Mouse (Mus musculus): ENCODE measurements around the gene Adprh. TPM values are rescaled to one million over a fixed set of nuclear protein-coding genes. Genes with fewer than 3 reads are reported as not detected.
A peak's percentile ranks its signal among the peaks of the same experiment; 100 is the strongest.

Gene Adprh
- polyA plus RNA-seq, 1 experiment from 2014 or later, result 28.8 TPM

DNA sequence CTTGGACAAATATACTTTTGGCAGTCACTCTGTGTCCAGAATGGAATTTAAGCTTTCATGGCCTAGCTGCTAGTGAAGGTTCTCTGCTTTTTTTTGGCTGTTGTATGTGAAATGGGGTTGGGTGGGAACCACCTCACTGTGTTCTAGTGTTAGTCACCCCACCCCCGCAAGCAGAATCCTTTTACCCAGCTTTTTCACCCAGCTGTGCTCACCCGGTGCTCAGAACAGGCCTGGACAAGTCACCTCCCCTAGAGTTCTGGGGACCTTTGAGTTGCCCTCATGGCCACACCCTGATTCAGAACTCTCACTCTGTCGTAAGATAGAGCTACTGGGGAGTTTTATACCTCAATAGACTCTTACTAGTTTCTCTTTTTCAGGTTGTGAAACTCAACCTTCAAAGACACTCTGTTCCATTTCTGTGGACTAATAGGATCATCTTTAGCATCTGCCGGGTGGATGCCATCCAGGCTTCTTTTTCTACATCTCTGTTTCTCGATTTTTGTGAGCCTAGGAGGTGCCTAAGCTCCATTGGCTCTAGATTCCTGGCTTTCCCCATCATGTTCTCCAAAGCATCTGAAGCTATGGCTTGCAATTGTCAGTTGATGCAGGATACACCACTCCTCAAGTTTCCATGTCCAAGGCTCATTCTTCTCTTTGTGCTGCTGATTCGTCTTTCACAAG, 6.2 kb upstream of the Adprh start:
- no peaks in the 10 kb centered on the region for H3K36me3 ChIP-seq (ENCODE audit: control insufficient read depth, insufficient read depth)
- H3K4me3 ChIP-seq (ENCODE audit: low read depth, low read length), result no peak overlapping the region
- no peak for ATAC-seq (ENCODE audit: low read depth)
- H3K27me3 ChIP-seq (ENCODE audit: control insufficient read depth, insufficient read depth, low read depth, low read length), result no peaks in the 10 kb centered on the region
- H3K27ac ChIP-seq (ENCODE audit: low read length), result no peak overlapping the region
- no peaks in the 10 kb centered on the region for H3K9me3 ChIP-seq (replicated peaks; ENCODE audit: control insufficient read depth, low read length)
- H3K4me2 ChIP-seq (ENCODE audit: low read depth, low read length), result no peak overlapping the region
- H3K9ac ChIP-seq (ENCODE audit: low read depth, low read length), result no peak overlapping the region
- peaks cover 7% of the 10 kb centered on the region for H3K4me1 ChIP-seq (ENCODE audit: control insufficient read depth, low read depth, low read length)
- WGBS (ENCODE audit: insufficient replicate concordance), result 47% methylated on average over 6 of the region's 6 CpGs

DNA sequence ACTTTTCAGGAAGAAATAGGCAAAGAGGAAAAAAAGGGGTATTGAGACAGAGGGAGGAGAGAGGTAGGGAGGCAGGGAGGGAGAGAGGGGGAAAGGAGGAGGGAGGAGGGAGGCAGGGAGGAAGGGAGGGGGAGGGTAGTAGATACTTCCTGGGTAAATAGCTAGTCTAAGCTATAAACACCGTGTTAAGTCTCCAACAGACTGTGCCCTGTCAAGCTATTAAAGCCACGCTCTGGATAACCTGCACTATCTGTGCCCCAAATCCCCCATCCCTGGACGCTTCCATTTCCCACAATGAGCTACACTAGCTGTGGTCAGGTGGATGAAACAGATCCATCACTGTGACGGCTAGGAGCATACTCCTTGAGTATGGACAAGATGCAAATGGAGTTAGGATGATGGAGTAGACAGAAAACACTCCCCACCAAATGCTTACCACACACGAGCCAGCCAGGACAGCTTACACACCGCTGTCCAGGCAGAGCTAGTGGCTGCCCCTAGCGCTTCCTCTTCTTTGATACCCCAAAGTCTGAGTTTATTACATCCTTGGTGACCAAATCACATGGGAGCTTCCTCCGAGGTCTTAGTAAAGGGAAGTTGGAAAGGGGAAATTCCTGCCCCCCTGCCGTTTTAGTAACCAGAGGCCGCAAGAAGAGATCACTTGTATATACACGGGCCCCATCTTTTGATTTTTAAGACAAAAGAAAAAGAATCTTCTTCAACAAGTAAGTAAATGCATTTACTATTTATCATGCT, 4.5 kb upstream of the Adprh start:
- Histone ChIP-seq H3K27me3 (ENCODE audit: control insufficient read depth, insufficient read depth, low read depth, low read length) (no peaks in the 10 kb centered on the region), H3K9ac (ENCODE audit: low read depth, low read length) (no peak overlapping the region), H3K9me3 (replicated peaks; ENCODE audit: control insufficient read depth, low read length) (no peaks in the 10 kb centered on the region), H3K4me3 (ENCODE audit: low read depth, low read length) (no peak overlapping the region), H3K36me3 (ENCODE audit: control insufficient read depth, insufficient read depth) (no peaks in the 10 kb centered on the region), H3K27ac (ENCODE audit: low read length) (no peak overlapping the region), H3K4me1 (ENCODE audit: control insufficient read depth, low read depth, low read length) (peaks cover 11% of the 10 kb centered on the region), H3K4me2 (ENCODE audit: low read depth, low read length) (no peak overlapping the region)
- 31% methylated on average over 11 of the region's 11 CpGs for WGBS (ENCODE audit: insufficient replicate concordance)
- no peak for ATAC-seq (ENCODE audit: low read depth)

DNA sequence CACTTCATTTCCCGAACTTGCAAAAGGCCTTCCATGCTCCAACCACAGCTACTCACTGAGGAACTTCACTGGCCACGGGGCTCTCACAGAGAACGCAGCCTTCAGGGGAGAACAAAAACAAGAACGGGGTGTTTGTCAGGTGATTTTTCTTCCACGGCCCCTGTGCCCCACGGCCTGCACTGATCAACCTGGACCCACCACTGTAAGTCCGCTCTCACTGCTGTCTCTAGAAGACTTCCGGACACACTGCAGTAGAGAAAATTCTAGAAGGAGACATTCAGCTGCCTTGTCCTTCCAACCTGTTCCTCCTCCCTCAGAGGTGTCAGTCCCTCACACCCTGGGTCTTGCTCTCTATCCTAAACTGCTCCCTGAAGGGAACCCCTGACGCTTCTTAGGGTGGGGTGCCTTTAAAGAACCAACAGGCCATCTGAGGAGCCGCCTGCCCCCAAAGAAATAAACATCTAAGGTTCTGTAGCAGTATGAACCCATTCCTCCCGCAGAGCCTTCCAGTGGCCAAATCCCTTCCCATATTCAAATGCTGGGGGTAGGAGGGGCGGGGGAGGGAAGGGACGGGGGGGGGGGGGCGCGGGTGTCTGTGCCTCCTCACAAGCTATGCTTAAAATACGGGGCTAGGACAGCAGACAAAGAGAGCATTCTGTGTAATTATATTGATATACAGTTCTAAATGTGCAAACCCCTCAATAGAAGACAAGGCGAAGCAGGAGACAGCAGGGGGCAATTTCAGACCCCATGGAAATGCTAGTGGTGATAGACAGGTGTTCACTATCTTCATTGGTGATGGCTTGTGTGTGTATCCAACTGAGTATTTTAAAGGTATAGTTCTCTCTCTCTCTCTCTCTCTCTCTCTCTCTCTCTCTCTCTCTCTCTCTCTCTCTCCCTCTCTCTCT, 3.3 kb upstream of the Adprh start, which contains the start of gene Cd80:
Gene Cd80, plus strand, starts transcription at position 51 of the 908 bp plus-strand sequence.
- no peak within 1 kb of the TSS for H3K4me2 ChIP-seq (ENCODE audit: low read depth, low read length)
- H3K9ac ChIP-seq (ENCODE audit: low read depth, low read length), result no peak within 1 kb of the TSS
- no peak within 1 kb of the TSS for H3K4me3 ChIP-seq (ENCODE audit: low read depth, low read length)
- H3K27ac ChIP-seq (ENCODE audit: low read length), result 0 out of 2 replicates have a peak within 1 kb of the TSS, but pooled peaks have one; percentile 2
- WGBS (ENCODE audit: insufficient replicate concordance), result 63% methylated on average over 15 of the region's 17 CpGs
- no peaks in the 10 kb centered on the region for H3K27me3 ChIP-seq (ENCODE audit: control insufficient read depth, insufficient read depth, low read depth, low read length)
- H3K4me1 ChIP-seq (ENCODE audit: control insufficient read depth, low read depth, low read length), result peaks cover 21% of the 10 kb centered on the region
- no peaks in the 10 kb centered on the region for H3K9me3 ChIP-seq (replicated peaks; ENCODE audit: control insufficient read depth, low read length)
- H3K36me3 ChIP-seq (ENCODE audit: control insufficient read depth, insufficient read depth), result no peaks in the 10 kb centered on the region
- ATAC-seq (ENCODE audit: low read depth), result no peak

DNA sequence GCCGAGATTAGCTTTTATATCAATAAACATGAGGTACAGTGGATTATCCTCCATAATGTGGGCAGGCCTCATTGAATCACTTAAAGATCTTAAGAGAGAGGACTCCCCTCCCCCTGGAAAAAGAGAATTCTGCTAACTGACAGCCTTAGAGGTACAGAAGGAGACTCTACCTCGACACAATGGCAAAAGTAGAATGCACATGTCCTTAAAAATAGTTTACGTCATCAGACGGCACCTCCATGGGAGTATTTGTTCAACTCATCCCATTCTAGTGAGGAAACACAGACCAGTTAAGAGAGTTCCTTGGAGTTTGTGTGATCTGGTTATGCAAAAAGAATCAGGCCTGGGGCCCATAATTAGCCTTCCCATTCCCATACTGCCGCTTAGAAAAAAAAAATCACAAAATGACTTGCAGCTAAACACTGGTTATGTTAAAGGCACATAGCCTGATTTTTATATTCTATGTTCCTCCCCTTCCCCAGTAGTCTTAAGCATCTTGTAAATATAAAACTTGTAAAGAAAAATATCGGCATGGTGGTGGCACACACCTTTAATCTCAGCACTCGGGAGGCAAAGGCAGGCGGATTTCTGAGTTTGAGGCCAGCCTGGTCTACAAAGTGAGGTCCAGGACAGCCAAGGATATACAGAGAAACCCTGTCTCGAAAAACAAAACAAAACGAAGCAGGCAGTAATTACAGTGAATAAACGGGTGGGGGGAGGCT, 2.2 kb upstream of the Adprh start:
- H3K9ac ChIP-seq (ENCODE audit: low read depth, low read length), result no peak overlapping the region
- ATAC-seq (ENCODE audit: low read depth), result no peak
- WGBS (ENCODE audit: insufficient replicate concordance), result 69% methylated on average over 11 of the region's 11 CpGs
- H3K9me3 ChIP-seq (replicated peaks; ENCODE audit: control insufficient read depth, low read length), result no peaks in the 10 kb centered on the region
- no peaks in the 10 kb centered on the region for H3K27me3 ChIP-seq (ENCODE audit: control insufficient read depth, insufficient read depth, low read depth, low read length)
- no peaks in the 10 kb centered on the region for H3K36me3 ChIP-seq (ENCODE audit: control insufficient read depth, insufficient read depth)
- no peak overlapping the region for H3K4me3 ChIP-seq (ENCODE audit: low read depth, low read length)
- peaks cover 21% of the 10 kb centered on the region for H3K4me1 ChIP-seq (ENCODE audit: control insufficient read depth, low read depth, low read length)
- 0 out of 2 replicates have a peak overlapping the region, but pooled peaks have one; percentile 2 for H3K27ac ChIP-seq (ENCODE audit: low read length)
- no peak overlapping the region for H3K4me2 ChIP-seq (ENCODE audit: low read depth, low read length)

DNA sequence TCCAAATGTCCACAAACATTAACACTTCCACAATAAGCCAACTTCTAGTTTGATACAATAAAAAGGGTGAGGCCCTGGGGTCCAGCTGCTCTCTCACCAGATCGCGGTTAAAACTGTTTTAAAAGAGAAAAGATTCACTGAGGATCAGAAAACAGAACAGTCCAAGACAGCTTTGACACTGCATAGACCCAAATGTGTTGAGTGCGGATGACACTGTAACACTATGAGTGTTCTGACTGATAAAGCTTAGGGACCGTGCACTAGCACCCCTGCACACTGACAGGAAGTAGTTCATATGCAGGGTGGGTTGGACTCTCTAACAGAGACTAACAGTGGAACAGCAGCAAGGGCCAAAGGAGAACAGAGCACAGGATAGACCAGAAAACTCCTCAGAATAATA, 1.4 kb upstream of the Adprh start:
- Histone ChIP-seq H3K27ac (ENCODE audit: low read length) (peak overlapping the region; percentile 32; the same call in 1 of the 2 replicates), H3K4me3 (ENCODE audit: low read depth, low read length) (no peak overlapping the region), H3K9ac (ENCODE audit: low read depth, low read length) (no peak overlapping the region), H3K27me3 (ENCODE audit: control insufficient read depth, insufficient read depth, low read depth, low read length) (no peaks in the 10 kb centered on the region), H3K4me2 (ENCODE audit: low read depth, low read length) (no peak overlapping the region), H3K4me1 (ENCODE audit: control insufficient read depth, low read depth, low read length) (peaks cover 19% of the 10 kb centered on the region), H3K36me3 (ENCODE audit: control insufficient read depth, insufficient read depth) (no peaks in the 10 kb centered on the region), H3K9me3 (replicated peaks; ENCODE audit: control insufficient read depth, low read length) (no peaks in the 10 kb centered on the region)
- 26% methylated on average over 4 of the region's 4 CpGs for WGBS (ENCODE audit: insufficient replicate concordance)
- ATAC-seq (ENCODE audit: low read depth), result no peak

DNA sequence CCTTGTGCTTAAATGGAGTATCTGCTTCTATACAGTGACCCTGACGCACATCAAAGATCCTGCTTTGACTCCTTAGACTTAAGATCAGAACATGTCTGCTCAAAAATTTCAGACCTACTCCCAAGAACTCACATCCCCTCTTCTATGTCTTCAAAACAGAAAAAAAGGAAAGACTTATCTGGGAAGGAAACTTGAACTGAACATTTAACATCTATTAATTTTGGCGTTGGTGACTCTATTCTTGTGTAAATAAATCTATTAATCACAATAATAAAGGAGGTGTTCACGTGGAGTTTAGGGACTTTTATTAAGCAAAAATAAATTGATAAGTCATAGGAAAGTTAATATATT, 675 bp upstream of the Adprh start:
- peak overlapping the region; percentile 82 for H3K4me3 ChIP-seq (ENCODE audit: low read depth, low read length)
- peaks cover 18% of the 10 kb centered on the region for H3K4me1 ChIP-seq (ENCODE audit: control insufficient read depth, low read depth, low read length)
- peak overlapping the region; percentile 85 for H3K4me2 ChIP-seq (ENCODE audit: low read depth, low read length)
- H3K27me3 ChIP-seq (ENCODE audit: control insufficient read depth, insufficient read depth, low read depth, low read length), result no peaks in the 10 kb centered on the region
- no peak for ATAC-seq (ENCODE audit: low read depth)
- no peaks in the 10 kb centered on the region for H3K9me3 ChIP-seq (replicated peaks; ENCODE audit: control insufficient read depth, low read length)
- peak overlapping the region; percentile 87 for H3K27ac ChIP-seq (ENCODE audit: low read length)
- no peaks in the 10 kb centered on the region for H3K36me3 ChIP-seq (ENCODE audit: control insufficient read depth, insufficient read depth)
- H3K9ac ChIP-seq (ENCODE audit: low read depth, low read length), result peak overlapping the region; percentile 93
- WGBS (ENCODE audit: insufficient replicate concordance), result 25% methylated on average over 3 of the region's 3 CpGs

DNA sequence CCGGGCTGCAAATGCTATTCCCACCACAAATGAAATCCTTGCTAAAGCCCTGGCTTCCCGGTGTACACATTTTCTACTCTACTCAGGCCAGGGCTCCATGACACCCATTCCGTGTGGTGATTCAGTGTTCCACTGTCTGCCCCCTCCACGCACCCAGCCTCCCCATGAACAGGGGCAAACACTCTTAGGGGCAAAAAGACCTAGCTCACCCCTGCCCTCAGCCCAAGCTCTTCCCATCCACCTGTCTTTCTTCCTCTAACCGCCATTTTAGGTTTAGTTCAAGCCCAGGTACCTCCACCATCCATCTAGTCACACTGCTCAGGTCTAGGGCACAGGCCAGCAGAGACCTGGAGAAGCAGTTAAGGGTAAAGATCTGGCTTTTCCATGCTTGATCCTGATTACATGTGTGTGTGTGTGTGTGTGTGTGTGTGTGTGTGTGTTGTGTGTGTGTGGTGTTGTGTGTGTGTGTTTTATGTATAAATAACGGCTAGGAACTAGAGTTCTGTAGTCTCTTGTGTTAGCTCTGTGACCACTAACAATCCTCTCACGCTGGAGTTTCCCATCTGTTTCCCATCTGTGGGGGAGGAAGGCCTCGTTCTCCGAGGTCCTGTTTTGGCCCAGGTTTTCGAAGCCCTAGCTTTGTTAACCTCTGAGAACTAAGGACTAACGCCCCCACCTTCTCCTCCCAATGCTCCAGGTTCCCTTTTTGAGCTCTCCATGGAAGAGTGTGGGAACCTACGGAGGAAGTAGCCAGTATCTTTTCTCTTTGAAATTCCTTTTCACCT, 890 bp downstream of the Adprh start:
- H3K4me1 ChIP-seq (ENCODE audit: control insufficient read depth, low read depth, low read length), result peaks cover 18% of the 10 kb centered on the region
- H3K9ac ChIP-seq (ENCODE audit: low read depth, low read length), result peak overlapping the region; percentile 93
- ATAC-seq (ENCODE audit: low read depth), result no peak
- peak overlapping the region; percentile 85 for H3K4me2 ChIP-seq (ENCODE audit: low read depth, low read length)
- H3K4me3 ChIP-seq (ENCODE audit: low read depth, low read length), result peak overlapping the region; percentile 82
- H3K27ac ChIP-seq (ENCODE audit: low read length), result peak overlapping the region; percentile 87
- H3K27me3 ChIP-seq (ENCODE audit: control insufficient read depth, insufficient read depth, low read depth, low read length), result no peaks in the 10 kb centered on the region
- 44% methylated on average over 12 of the region's 12 CpGs for WGBS (ENCODE audit: insufficient replicate concordance)
- no peaks in the 10 kb centered on the region for H3K9me3 ChIP-seq (replicated peaks; ENCODE audit: control insufficient read depth, low read length)
- peaks cover 8% of the 10 kb centered on the region for H3K36me3 ChIP-seq (ENCODE audit: control insufficient read depth, insufficient read depth)

DNA sequence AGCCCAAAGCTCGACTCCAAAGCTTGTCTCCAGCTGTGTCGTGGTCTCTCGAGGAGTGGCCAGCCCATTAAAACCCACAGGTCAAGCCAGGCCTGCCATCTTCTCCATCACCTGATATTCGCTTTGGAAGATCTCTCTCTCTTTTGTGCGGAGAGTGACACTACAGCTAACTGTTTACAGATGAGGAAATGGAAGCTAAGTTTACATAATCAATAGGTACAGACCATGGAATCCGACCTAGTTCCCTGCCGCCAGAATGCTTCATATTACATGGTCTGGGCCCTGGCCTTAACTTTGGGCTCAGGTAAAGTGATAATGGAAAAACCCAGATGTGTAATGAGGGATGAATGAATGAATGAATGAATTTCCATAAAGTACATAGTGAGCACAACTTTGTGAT, 1.8 kb downstream of the Adprh start:
- H3K27ac ChIP-seq (ENCODE audit: low read length), result peak overlapping the region; percentile 23
- no peak overlapping the region for H3K9ac ChIP-seq (ENCODE audit: low read depth, low read length)
- H3K9me3 ChIP-seq (replicated peaks; ENCODE audit: control insufficient read depth, low read length), result no peaks in the 10 kb centered on the region
- H3K4me2 ChIP-seq (ENCODE audit: low read depth, low read length), result no peak overlapping the region
- H3K4me1 ChIP-seq (ENCODE audit: control insufficient read depth, low read depth, low read length), result peaks cover 18% of the 10 kb centered on the region
- no peak overlapping the region for H3K4me3 ChIP-seq (ENCODE audit: low read depth, low read length)
- 70% methylated on average over 7 of the region's 7 CpGs for WGBS (ENCODE audit: insufficient replicate concordance)
- peaks cover 12% of the 10 kb centered on the region for H3K36me3 ChIP-seq (ENCODE audit: control insufficient read depth, insufficient read depth)
- ATAC-seq (ENCODE audit: low read depth), result no peak
- H3K27me3 ChIP-seq (ENCODE audit: control insufficient read depth, insufficient read depth, low read depth, low read length), result no peaks in the 10 kb centered on the region

Measured in liver, embryonic 16.5 days (tissue).